Mouse (Mus musculus) CD4-positive, CD25-positive, alpha-beta regulatory T cell, adult 4 months (primary cell): ENCODE data around the gene Itpkc. TPM values are rescaled to one million over a fixed set of nuclear protein-coding genes. Genes with fewer than 3 reads are reported as not detected.

Experiments used
- ATAC-seq: one replicate; pipeline ENCODE4 v1.8.0; 2017
- polyA plus RNA-seq, 2 experiments: library from polyadenylated mRNA; unstranded; fragments of 100-300 nt; shearing (Covaris generic); gene quantifications; one replicate each; pipeline ENCODE4 v1.2.1; 2017

The Itpkc gene
- 1 to 10 TPM; 1.9 to 2.5 TPM for polyA plus RNA-seq

- ATAC-seq = peak; percentile 87
These were observed at the start of gene Itpkc for GRCm38 (mm10) chr7:27228281-27228821. Gene Itpkc (minus strand): TSS chr7:27228661.

GRCm38 (mm10) chr7:27277191-27277590 lies 48.7 kb upstream of the Itpkc start:
- ATAC-seq = no peak

GRCm38 (mm10) chr7:27276021-27276420 lies 47.6 kb upstream of the Itpkc start:
- no peak for ATAC-seq

GRCm38 (mm10) chr7:27274916-27275315 lies 46.5 kb upstream of the Itpkc start:
- ATAC-seq = no peak

- ATAC-seq = no peak
These were observed 45.4 kb upstream of the Itpkc start for GRCm38 (mm10) chr7:27273739-27274351.

GRCm38 (mm10) chr7:27271423-27271822 lies 43.0 kb upstream of the Itpkc start:
- ATAC-seq = no peak

GRCm38 (mm10) chr7:27266515-27267128 lies 38.2 kb upstream of the Itpkc start:
- no peak for ATAC-seq

GRCm38 (mm10) chr7:27264761-27265160 lies 36.3 kb upstream of the Itpkc start:
- ATAC-seq = no peak

GRCm38 (mm10) chr7:27261888-27262287 lies 33.4 kb upstream of the Itpkc start:
- ATAC-seq = no peak

- ATAC-seq = no peak
These were observed 32.4 kb upstream of the Itpkc start for GRCm38 (mm10) chr7:27260856-27261255.

- no peak for ATAC-seq
These were observed 31.3 kb upstream of the Itpkc start for GRCm38 (mm10) chr7:27259771-27260170.

- ATAC-seq = no peak
These were observed 30.8 kb upstream of the Itpkc start for GRCm38 (mm10) chr7:27259271-27259721.

GRCm38 (mm10) chr7:27258205-27258899 lies 29.9 kb upstream of the Itpkc start, which contains the start of gene Numbl:
Gene Numbl (plus strand): TSS chr7:27258433.
- peak; percentile 84 for ATAC-seq

GRCm38 (mm10) chr7:27257852-27258204 lies 29.4 kb upstream of the Itpkc start:
- no peak for ATAC-seq

- ATAC-seq = no peak
These were observed 28.8 kb upstream of the Itpkc start for GRCm38 (mm10) chr7:27257046-27257851.

- ATAC-seq = no peak
These were observed 27.3 kb upstream of the Itpkc start for GRCm38 (mm10) chr7:27255721-27256120.

- ATAC-seq = no peak
These were observed 23.5 kb upstream of the Itpkc start for GRCm38 (mm10) chr7:27251946-27252345.

GRCm38 (mm10) chr7:27249928-27250327 lies 21.5 kb upstream of the Itpkc start:
- no peak for ATAC-seq

- ATAC-seq = no peak
These were observed 20.7 kb upstream of the Itpkc start for GRCm38 (mm10) chr7:27249146-27249545.

GRCm38 (mm10) chr7:27244088-27244487 lies 15.6 kb upstream of the Itpkc start:
- peak; percentile 39 for ATAC-seq

- no peak for ATAC-seq
These were observed 14.8 kb upstream of the Itpkc start for GRCm38 (mm10) chr7:27243211-27243610.

- ATAC-seq = no peak
These were observed 10.1 kb upstream of the Itpkc start for GRCm38 (mm10) chr7:27238568-27238967.

GRCm38 (mm10) chr7:27237527-27237926 lies 9.1 kb upstream of the Itpkc start:
- ATAC-seq = no peak
